Mouse (Mus musculus) midbrain, embryonic 14.5 days (tissue): ENCODE data around the gene Tmem141. TPM values are rescaled to one million over a fixed set of nuclear protein-coding genes. Genes with fewer than 3 reads are reported as not detected.

Source experiments
- ATAC-seq: fragments of 200-750 bp; cut with Nextera tagmentation; 2 replicates; pipeline ENCODE4 v1.8.0; 2017; ENCODE audit warnings: moderate number of reproducible peaks, moderate library complexity; ENCODE audit not compliant: low FRiP score, low TSS enrichment
- DNase-seq: peaks from one replicate; pipeline ENCODE4 v3.0.0-alpha.2; 2015
- H3K27ac ChIP-seq: fragments of 300-500 bp; sonication (generic); replicated peaks from 2 replicates; pipeline ENCODE4 v1.5.1; 2014; ENCODE audit warnings: mild to moderate bottlenecking, low read depth, low read length, moderate library complexity
- H3K27me3 ChIP-seq: fragments of 300-500 bp; sonication (generic); 2 replicates; pipeline ENCODE4 v1.6.1; 2014; ENCODE audit warnings: low read length, control low read depth, mixed read lengths; ENCODE audit not compliant: control insufficient read depth, insufficient read depth
- H3K36me3 ChIP-seq: fragments of 300-500 bp; sonication (generic); 2 replicates; pipeline ENCODE4 v1.6.1; 2014; ENCODE audit warnings: low read length, control low read depth; ENCODE audit not compliant: control insufficient read depth, insufficient read depth
- H3K4me1 ChIP-seq: fragments of 300-500 bp; sonication (generic); 2 replicates; pipeline ENCODE4 v1.6.1; 2014; ENCODE audit warnings: mild to moderate bottlenecking, antibody characterized with exemption, low read length, control low read depth; ENCODE audit not compliant: control insufficient read depth, insufficient read depth
- H3K4me2 ChIP-seq: fragments of 300-500 bp; sonication (generic); 2 replicates; pipeline ENCODE4 v1.6.1; 2014; ENCODE audit warnings: mild to moderate bottlenecking, low read length, moderate library complexity
- H3K4me3 ChIP-seq: fragments of 300-500 bp; sonication (generic); replicated peaks from 2 replicates; pipeline ENCODE4 v1.5.1; 2014; ENCODE audit warnings: low read depth, low read length
- H3K9ac ChIP-seq: fragments of 300-500 bp; sonication (generic); replicated peaks from 2 replicates; pipeline ENCODE4 v1.6.1; 2014; ENCODE audit warnings: mild to moderate bottlenecking, low read length, moderate library complexity
- H3K9me3 ChIP-seq: fragments of 300-500 bp; sonication (generic); 2 replicates; pipeline ENCODE4 v1.6.1; 2016; ENCODE audit warnings: low read length, control low read depth, mixed read lengths; ENCODE audit not compliant: control insufficient read depth
- WGBS: fragments of 180-500 bp; shearing (Covaris S2); extraction: QIAGEN DNeasy Blood & Tissue Kit; methylation state at CpG from one replicate; pipeline ENCODE4 v1.1.7; 2014; 5-methylcytosine and 5-hydroxymethylcytosine counted together
- polyA plus RNA-seq: library from polyadenylated mRNA; unstranded; fragments of >200 nt; fragmentation: Nextera tagmentation; extraction: Ambion mirVana; gene quantifications from 2 replicates; pipeline ENCODE4 v1.2.1, GENCODE M21; 2014

The Tmem141 gene
- polyA plus RNA-seq, 1 experiment from 2014 or later, result 38.4 TPM

GRCm38 (mm10) chr2:25620852-25621228, 965 bp downstream of the Tmem141 start:
- Histone ChIP-seq H3K9me3 (no peaks in the 10 kb centered on the region), H3K4me2 (peak overlapping the region; percentile 76), H3K9ac (peak overlapping the region; percentile 55; the same call in 1 of the 2 replicates), H3K27ac (peak overlapping the region; percentile 70; the same call in 1 of the 2 replicates), H3K4me3 (peak overlapping the region; percentile 47), H3K36me3 (no peaks in the 10 kb centered on the region), H3K4me1 (peaks cover 5% of the 10 kb centered on the region; the same call in 1 of the 2 replicates), H3K27me3 (peaks cover 21% of the 10 kb centered on the region; the same call in 1 of the 2 replicates)
- whole genome bisulfite sequencing, result 92% methylated on average over 4 of the region's 4 CpGs
- ATAC-seq (no peak), DNase-seq (no peak)

- Histone ChIP-seq H3K4me1 (peaks cover 5% of the 10 kb centered on the region; the same call in 1 of the 2 replicates), H3K9ac (no peak overlapping the region), H3K4me3 (no peak overlapping the region), H3K9me3 (no peaks in the 10 kb centered on the region), H3K27me3 (peaks cover 25% of the 10 kb centered on the region; the same call in 1 of the 2 replicates), H3K27ac (no peak overlapping the region), H3K4me2 (no peak overlapping the region), H3K36me3 (no peaks in the 10 kb centered on the region)
- DNase-seq, result no peak
- no peak for ATAC-seq
- WGBS, result 85% methylated on average over 6 of the region's 6 CpGs
These were observed 1.4 kb downstream of the Tmem141 start for GRCm38 (mm10) chr2:25620386-25620785.

DNA sequence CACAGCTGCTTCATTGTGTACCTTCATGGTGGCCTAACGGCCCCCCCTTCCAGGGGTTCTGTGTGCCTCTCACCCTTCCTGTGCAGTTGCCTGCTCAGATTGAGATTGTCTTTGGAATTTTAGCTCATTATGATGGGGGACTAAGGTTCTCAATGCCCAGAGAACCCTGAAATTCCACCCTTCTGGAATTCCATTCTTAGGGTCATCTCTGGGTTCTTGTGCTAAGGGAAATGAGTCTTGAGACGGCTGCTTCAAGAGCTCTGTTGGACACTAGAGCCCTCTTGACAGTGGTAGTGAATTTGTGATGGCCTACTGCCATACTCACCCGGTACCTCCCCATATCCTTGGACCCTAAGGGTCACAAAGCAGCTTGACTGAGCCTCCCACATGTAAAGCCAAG, 4.2 kb downstream of the Tmem141 start, which contains the start of gene Ccdc183:
Gene Ccdc183, minus strand, starts transcription at position 101 of the 400 bp plus-strand sequence.
- H3K27ac ChIP-seq, result no peak within 1 kb of the TSS
- DNase-seq, result no peak
- 85% methylated on average over 3 of the region's 3 CpGs for WGBS
- H3K4me2 ChIP-seq, result no peak within 1 kb of the TSS
- no peaks in the 10 kb centered on the region for H3K9me3 ChIP-seq
- no peak within 1 kb of the TSS for H3K9ac ChIP-seq
- no peaks in the 10 kb centered on the region for H3K36me3 ChIP-seq
- ATAC-seq, result no peak
- peaks cover 5% of the 10 kb centered on the region; the same call in 1 of the 2 replicates for H3K4me1 ChIP-seq
- H3K27me3 ChIP-seq, result peaks cover 35% of the 10 kb centered on the region; the same call in 1 of the 2 replicates
- H3K4me3 ChIP-seq, result no peak within 1 kb of the TSS

GRCm38 (mm10) chr2:25616398-25616797, 5.4 kb downstream of the Tmem141 start:
- Histone ChIP-seq H3K27ac (no peak overlapping the region), H3K4me1 (peaks cover 4% of the 10 kb centered on the region; the same call in 1 of the 2 replicates), H3K36me3 (no peaks in the 10 kb centered on the region), H3K4me3 (no peak overlapping the region), H3K4me2 (no peak overlapping the region), H3K9me3 (no peaks in the 10 kb centered on the region), H3K9ac (no peak overlapping the region), H3K27me3 (peaks cover 35% of the 10 kb centered on the region; the same call in 1 of the 2 replicates)
- 17% methylated on average over 22 of the region's 22 CpGs for WGBS
- DNase-seq, result no peak
- no peak for ATAC-seq

DNA sequence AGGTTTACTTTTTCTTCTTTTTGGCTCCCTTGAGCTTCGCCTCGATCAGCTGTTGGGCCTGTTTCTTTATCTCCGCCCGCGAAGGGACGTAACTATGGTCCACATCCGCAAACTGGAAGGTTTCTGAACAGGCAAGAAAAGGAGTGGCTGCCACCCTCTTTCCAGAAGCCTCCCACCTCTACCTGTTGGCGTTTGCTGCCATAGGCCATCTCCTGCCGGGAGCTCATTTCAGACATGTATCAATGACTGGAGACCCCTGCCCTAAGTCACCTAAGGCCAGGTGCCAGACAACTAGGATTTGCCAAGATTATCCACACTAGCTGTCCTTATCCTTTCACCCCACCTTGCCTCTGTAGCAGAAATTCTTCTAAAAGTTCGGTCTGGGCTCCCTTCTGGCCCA, 13.1 kb downstream of the Tmem141 start:
- H3K4me1 ChIP-seq, result peaks cover 15% of the 10 kb centered on the region
- no peak for DNase-seq

GRCm38 (mm10) chr2:25607761-25608622, 13.8 kb downstream of the Tmem141 start, which contains the start of gene Rabl6:
Gene Rabl6 (minus strand): TSS chr2:25608521.
- H3K4me3 ChIP-seq, result peak within 1 kb of the TSS; percentile 99
- H3K9ac ChIP-seq, result peak within 1 kb of the TSS; percentile 97
- no peaks in the 10 kb centered on the region for H3K9me3 ChIP-seq
- H3K27me3 ChIP-seq, result no peaks in the 10 kb centered on the region
- ATAC-seq (peak; percentile 91), DNase-seq (peak; percentile 97)
- no peaks in the 10 kb centered on the region for H3K36me3 ChIP-seq
- peak within 1 kb of the TSS; percentile 74 for H3K4me2 ChIP-seq
- peaks cover 15% of the 10 kb centered on the region for H3K4me1 ChIP-seq
- peak within 1 kb of the TSS; percentile 91 for H3K27ac ChIP-seq
- WGBS, result 1% methylated on average over 80 of the region's 80 CpGs

More for the DNA sequence above, 13.1 kb downstream of the Tmem141 start:
- Histone ChIP-seq H3K9ac (peak overlapping the region; percentile 97; the same call in 1 of the 2 replicates), H3K27ac (peak overlapping the region; percentile 91), H3K27me3 (no peaks in the 10 kb centered on the region), H3K4me2 (peak overlapping the region; percentile 74), H3K36me3 (no peaks in the 10 kb centered on the region), H3K9me3 (no peaks in the 10 kb centered on the region), H3K4me3 (peak overlapping the region; percentile 99)
- WGBS, result 73% methylated on average over 10 of the region's 10 CpGs
- ATAC-seq, result peak; percentile 28; the same call in 1 of the 2 replicates

GRCm38 (mm10) chr2:25602526-25602925, 19.3 kb downstream of the Tmem141 start:
- DNase-seq, result no peak
- Histone ChIP-seq H3K36me3 (peaks cover 55% of the 10 kb centered on the region), H3K4me1 (peaks cover 10% of the 10 kb centered on the region), H3K9ac (no peak overlapping the region), H3K4me2 (no peak overlapping the region), H3K9me3 (no peaks in the 10 kb centered on the region), H3K4me3 (no peak overlapping the region), H3K27me3 (no peaks in the 10 kb centered on the region), H3K27ac (no peak overlapping the region)
- whole genome bisulfite sequencing, result 94% methylated on average over 5 of the region's 5 CpGs
- ATAC-seq, result no peak

GRCm38 (mm10) chr2:25600037-25600436, 21.8 kb downstream of the Tmem141 start:
- Histone ChIP-seq H3K27me3 (no peaks in the 10 kb centered on the region), H3K4me1 (no peaks in the 10 kb centered on the region), H3K9me3 (no peaks in the 10 kb centered on the region), H3K36me3 (peaks cover 79% of the 10 kb centered on the region), H3K27ac (no peak overlapping the region), H3K9ac (no peak overlapping the region), H3K4me3 (no peak overlapping the region), H3K4me2 (no peak overlapping the region)
- WGBS, result 98% methylated on average over 2 of the region's 2 CpGs
- ATAC-seq (no peak), DNase-seq (no peak)
